Mouse (Mus musculus): ENCODE data around the gene Abca1. TPM values are rescaled to one million over a fixed set of nuclear protein-coding genes. Genes with fewer than 3 reads are reported as not detected.

The Abca1 gene
- polyA plus RNA-seq, 1 experiment from 2014 or later: 11.3 TPM

GRCm38 (mm10) chr4:53147454-53147853 is 12.2 kb downstream of the Abca1 start:
- Histone ChIP-seq H3K27ac (no peak overlapping the region), H3K4me3 (no peak overlapping the region), H3K36me3 (replicated peaks) (no peaks in the 10 kb centered on the region), H3K4me1 (peaks cover 14% of the 10 kb centered on the region), H3K9ac (no peak overlapping the region), H3K27me3 (replicated peaks) (no peaks in the 10 kb centered on the region), H3K4me2 (no peak overlapping the region), H3K9me3 (no peaks in the 10 kb centered on the region)
- ATAC-seq (replicated peaks): no peak; the same call in 1 of the 2 replicates
- 2% methylated on average over 2 of the region's 2 CpGs for WGBS

DNA sequence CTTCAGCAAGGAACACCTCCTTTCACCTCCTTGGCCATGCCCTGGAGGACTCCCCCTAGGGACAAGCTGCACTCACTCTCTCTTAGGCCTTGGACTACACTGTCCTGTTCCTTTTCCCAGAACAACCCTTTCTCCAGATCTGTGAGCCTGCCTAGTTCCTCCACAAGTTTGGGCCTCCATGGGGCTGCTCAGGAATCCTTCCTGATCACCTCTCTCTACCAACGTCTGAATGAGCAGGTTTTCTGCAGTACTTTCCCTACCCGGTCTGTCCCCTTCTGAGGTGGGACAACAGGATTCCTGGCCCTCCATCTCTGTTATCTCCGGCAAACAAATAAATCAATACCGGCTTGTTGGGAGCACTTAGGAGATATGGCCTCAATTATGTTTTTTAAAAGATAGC is 12.6 kb downstream of the Abca1 start:
- H3K4me2 ChIP-seq: no peak overlapping the region
- WGBS: 39% methylated on average over 4 of the region's 4 CpGs
- no peaks in the 10 kb centered on the region for H3K36me3 ChIP-seq (replicated peaks)
- H3K9me3 ChIP-seq: no peaks in the 10 kb centered on the region
- no peaks in the 10 kb centered on the region for H3K27me3 ChIP-seq (replicated peaks)
- no peak for ATAC-seq (replicated peaks)
- H3K4me1 ChIP-seq: peaks cover 12% of the 10 kb centered on the region
- H3K4me3 ChIP-seq: no peak overlapping the region
- no peak overlapping the region for H3K27ac ChIP-seq
- no peak overlapping the region for H3K9ac ChIP-seq

GRCm38 (mm10) chr4:53146227-53146949 is 13.3 kb downstream of the Abca1 start:
- no peaks in the 10 kb centered on the region for H3K9me3 ChIP-seq
- peaks cover 12% of the 10 kb centered on the region for H3K4me1 ChIP-seq
- H3K27ac ChIP-seq: no peak overlapping the region
- H3K36me3 ChIP-seq (replicated peaks): no peaks in the 10 kb centered on the region
- H3K27me3 ChIP-seq (replicated peaks): no peaks in the 10 kb centered on the region
- H3K4me3 ChIP-seq: no peak overlapping the region
- H3K9ac ChIP-seq: no peak overlapping the region
- H3K4me2 ChIP-seq: no peak overlapping the region
- no peak for ATAC-seq (replicated peaks)
- whole genome bisulfite sequencing: 94% methylated on average over 12 of the region's 12 CpGs

- 83% methylated on average over 12 of the region's 12 CpGs for WGBS
- Histone ChIP-seq H3K4me1 (peaks cover 10% of the 10 kb centered on the region), H3K9ac (no peak overlapping the region), H3K27me3 (replicated peaks) (no peaks in the 10 kb centered on the region), H3K4me2 (no peak overlapping the region), H3K9me3 (no peaks in the 10 kb centered on the region), H3K27ac (no peak overlapping the region), H3K4me3 (no peak overlapping the region), H3K36me3 (replicated peaks) (no peaks in the 10 kb centered on the region)
- ATAC-seq (replicated peaks): no peak
These were observed 14.1 kb downstream of the Abca1 start for GRCm38 (mm10) chr4:53145434-53146168.

- Histone ChIP-seq H3K27ac (no peak overlapping the region), H3K9ac (no peak overlapping the region), H3K36me3 (replicated peaks) (no peaks in the 10 kb centered on the region), H3K4me3 (no peak overlapping the region), H3K9me3 (no peaks in the 10 kb centered on the region), H3K4me1 (peaks cover 6% of the 10 kb centered on the region; the same call in 1 of the 2 replicates), H3K27me3 (replicated peaks) (no peaks in the 10 kb centered on the region), H3K4me2 (no peak overlapping the region)
- WGBS: 71% methylated on average over 10 of the region's 10 CpGs
- ATAC-seq (replicated peaks): no peak; the same call in 1 of the 2 replicates
These were observed 15.1 kb downstream of the Abca1 start for GRCm38 (mm10) chr4:53144571-53144970.

DNA sequence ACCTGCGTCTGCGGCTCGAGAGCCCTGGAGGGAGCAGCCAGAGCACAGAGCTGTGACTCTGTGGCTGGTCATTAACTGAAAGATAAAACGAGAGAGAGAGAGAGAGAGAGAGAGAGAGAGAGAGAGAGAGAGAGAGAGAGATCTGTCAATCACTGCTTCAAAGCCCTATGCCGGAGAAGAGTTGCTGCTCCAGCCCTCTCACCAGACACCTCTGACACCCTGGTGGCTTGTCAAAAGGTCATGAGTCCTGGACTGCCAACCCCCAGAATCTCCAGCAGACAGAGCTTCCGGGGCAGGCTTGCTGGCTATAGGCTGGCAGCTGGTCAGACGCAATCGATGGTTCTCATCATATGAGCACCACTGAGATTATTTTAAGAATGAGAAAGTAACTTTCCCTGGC is 15.7 kb downstream of the Abca1 start:
- no peak overlapping the region for H3K4me3 ChIP-seq
- 68% methylated on average over 8 of the region's 8 CpGs for WGBS
- H3K27me3 ChIP-seq (replicated peaks): no peaks in the 10 kb centered on the region
- no peak overlapping the region for H3K27ac ChIP-seq
- H3K9ac ChIP-seq: no peak overlapping the region
- ATAC-seq (replicated peaks): no peak
- no peak overlapping the region for H3K4me2 ChIP-seq
- peaks cover 6% of the 10 kb centered on the region; the same call in 1 of the 2 replicates for H3K4me1 ChIP-seq
- H3K9me3 ChIP-seq: no peaks in the 10 kb centered on the region
- H3K36me3 ChIP-seq (replicated peaks): no peaks in the 10 kb centered on the region

DNA sequence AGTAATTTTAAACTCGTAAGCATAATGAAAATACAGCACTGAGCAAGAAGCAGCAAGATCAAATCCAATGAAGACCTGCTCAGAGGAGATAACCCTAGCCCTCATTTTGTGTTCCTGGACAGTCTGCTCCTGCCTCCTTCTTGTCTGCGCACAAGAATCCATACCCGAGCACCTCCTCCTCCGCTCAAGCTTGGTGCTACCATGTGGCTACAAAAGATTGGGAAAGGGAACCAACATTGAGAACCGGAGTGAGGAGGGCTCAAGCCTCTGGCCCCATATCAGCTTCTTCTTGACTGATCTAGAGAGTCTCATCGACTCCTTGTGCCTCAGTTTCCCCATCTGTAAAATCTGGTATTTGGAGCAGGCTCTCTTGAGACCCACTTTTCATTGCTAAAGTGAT is 19.0 kb downstream of the Abca1 start:
- Histone ChIP-seq H3K4me1 (no peaks in the 10 kb centered on the region), H3K4me2 (no peak overlapping the region), H3K9ac (no peak overlapping the region), H3K27me3 (replicated peaks) (no peaks in the 10 kb centered on the region), H3K27ac (no peak overlapping the region), H3K9me3 (no peaks in the 10 kb centered on the region), H3K4me3 (no peak overlapping the region), H3K36me3 (replicated peaks) (no peaks in the 10 kb centered on the region)
- WGBS: 93% methylated on average over 6 of the region's 6 CpGs
- ATAC-seq (replicated peaks): no peak

GRCm38 (mm10) chr4:53139495-53139894 is 20.2 kb downstream of the Abca1 start:
- no peaks in the 10 kb centered on the region for H3K4me1 ChIP-seq
- ATAC-seq (replicated peaks): no peak
- no peaks in the 10 kb centered on the region for H3K27me3 ChIP-seq (replicated peaks)
- WGBS: 85% methylated on average over 2 of the region's 2 CpGs
- no peak overlapping the region for H3K9ac ChIP-seq
- no peak overlapping the region for H3K27ac ChIP-seq
- no peak overlapping the region for H3K4me2 ChIP-seq
- H3K4me3 ChIP-seq: no peak overlapping the region
- H3K36me3 ChIP-seq (replicated peaks): no peaks in the 10 kb centered on the region
- H3K9me3 ChIP-seq: no peaks in the 10 kb centered on the region

DNA sequence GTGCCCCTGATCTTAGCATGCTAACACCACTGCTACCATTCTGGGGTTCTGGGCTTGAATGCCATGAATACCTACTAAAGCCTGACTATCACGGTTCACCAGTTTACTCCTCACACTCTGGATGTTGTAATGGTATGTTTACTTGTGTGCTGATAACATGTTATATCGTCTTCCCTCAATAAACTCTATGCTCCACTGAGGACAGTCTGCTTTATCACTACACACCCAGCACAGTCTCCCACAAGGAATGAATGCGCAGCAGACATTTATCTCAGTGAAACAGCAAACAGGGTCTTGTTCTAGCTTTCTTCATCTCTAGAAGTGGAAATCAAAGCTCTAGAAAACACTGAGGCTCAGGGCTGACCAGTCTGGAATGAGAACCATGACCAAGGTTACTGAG is 20.7 kb downstream of the Abca1 start:
- no peak overlapping the region for H3K4me3 ChIP-seq
- 93% methylated on average over 3 of the region's 3 CpGs for WGBS
- no peak overlapping the region for H3K4me2 ChIP-seq
- no peaks in the 10 kb centered on the region for H3K9me3 ChIP-seq
- H3K27me3 ChIP-seq (replicated peaks): no peaks in the 10 kb centered on the region
- H3K36me3 ChIP-seq (replicated peaks): no peaks in the 10 kb centered on the region
- H3K27ac ChIP-seq: no peak overlapping the region
- H3K4me1 ChIP-seq: no peaks in the 10 kb centered on the region
- H3K9ac ChIP-seq: no peak overlapping the region
- no peak for ATAC-seq (replicated peaks)

DNA sequence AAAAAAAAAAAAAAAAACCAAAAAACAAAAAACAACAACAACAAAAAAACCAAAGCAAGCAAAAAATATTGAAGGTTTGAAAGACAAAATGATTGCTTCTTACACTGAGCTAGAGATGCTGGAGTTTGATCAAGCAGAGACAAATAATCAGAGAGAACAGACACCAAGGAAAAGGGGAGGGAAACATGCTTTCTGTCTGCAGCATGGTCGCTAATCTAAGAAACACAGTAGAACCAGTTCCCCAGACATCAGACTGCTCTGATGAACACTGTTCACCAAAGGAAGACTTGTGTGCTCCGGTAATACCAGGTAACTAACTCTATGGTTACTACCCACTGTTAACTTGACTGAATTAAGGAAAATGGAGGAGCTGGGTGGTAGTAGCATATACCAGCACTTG is 22.6 kb downstream of the Abca1 start:
- 89% methylated on average over 2 of the region's 2 CpGs for WGBS
- no peaks in the 10 kb centered on the region for H3K4me1 ChIP-seq

DNA sequence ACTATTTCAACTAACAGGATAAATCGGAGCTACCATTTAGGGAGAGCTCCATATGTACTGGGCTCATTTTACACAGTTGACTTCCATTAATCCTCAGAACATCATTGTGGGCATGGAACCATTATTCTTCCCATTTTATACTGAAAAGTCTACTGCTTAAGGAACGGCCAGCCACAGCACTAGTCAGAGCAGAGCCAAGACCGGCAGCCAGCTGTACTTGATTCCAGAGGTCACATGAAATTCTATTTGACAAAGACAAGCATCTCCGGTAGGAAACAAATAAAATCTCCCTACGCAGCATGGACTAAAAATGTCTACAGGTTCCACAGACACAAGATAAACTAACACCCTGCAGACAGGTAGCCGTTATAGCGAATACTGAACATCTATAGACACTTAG is 24.9 kb downstream of the Abca1 start:
- Histone ChIP-seq H3K4me2 (no peak overlapping the region), H3K4me1 (no peaks in the 10 kb centered on the region), H3K36me3 (replicated peaks) (no peaks in the 10 kb centered on the region), H3K27ac (no peak overlapping the region), H3K27me3 (replicated peaks) (no peaks in the 10 kb centered on the region), H3K9ac (no peak overlapping the region), H3K4me3 (no peak overlapping the region), H3K9me3 (no peaks in the 10 kb centered on the region)
- 86% methylated on average over 7 of the region's 7 CpGs for WGBS
- no peak for ATAC-seq (replicated peaks)

More for the DNA sequence above, 22.6 kb downstream of the Abca1 start:
- no peaks in the 10 kb centered on the region for H3K36me3 ChIP-seq (replicated peaks)
- no peak overlapping the region for H3K4me3 ChIP-seq
- H3K27me3 ChIP-seq (replicated peaks): no peaks in the 10 kb centered on the region
- no peak overlapping the region for H3K9ac ChIP-seq
- no peak overlapping the region for H3K4me2 ChIP-seq
- no peak for ATAC-seq (replicated peaks)
- no peaks in the 10 kb centered on the region for H3K9me3 ChIP-seq
- no peak overlapping the region for H3K27ac ChIP-seq

DNA sequence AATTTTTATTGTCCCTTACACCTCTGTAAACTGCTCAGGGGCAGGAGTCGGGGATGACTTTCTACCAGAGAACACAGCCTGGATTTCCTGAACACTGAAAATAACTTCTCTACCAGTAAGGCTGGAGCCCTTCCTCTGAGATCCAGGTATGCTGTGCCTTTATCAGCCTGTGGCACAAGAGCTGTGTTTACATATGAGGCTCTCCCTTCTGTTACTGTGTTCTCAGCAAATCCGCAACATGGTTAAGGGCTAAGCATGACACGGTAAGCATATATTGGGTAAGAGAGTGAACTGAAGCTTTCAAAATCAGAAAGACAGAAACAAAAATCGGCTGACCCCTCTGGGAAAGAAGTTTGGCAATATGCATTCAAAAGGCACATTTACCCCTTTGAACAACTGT is 25.7 kb downstream of the Abca1 start:
- no peak for ATAC-seq (replicated peaks)
- no peaks in the 10 kb centered on the region for H3K27me3 ChIP-seq (replicated peaks)
- H3K36me3 ChIP-seq (replicated peaks): no peaks in the 10 kb centered on the region
- WGBS: 87% methylated on average over 4 of the region's 4 CpGs
- no peak overlapping the region for H3K27ac ChIP-seq
- no peak overlapping the region for H3K4me3 ChIP-seq
- no peaks in the 10 kb centered on the region for H3K4me1 ChIP-seq
- no peak overlapping the region for H3K9ac ChIP-seq
- no peaks in the 10 kb centered on the region for H3K9me3 ChIP-seq
- H3K4me2 ChIP-seq: no peak overlapping the region

GRCm38 (mm10) chr4:53131538-53131937 is 28.2 kb downstream of the Abca1 start:
- Histone ChIP-seq H3K9ac (no peak overlapping the region), H3K4me1 (no peaks in the 10 kb centered on the region), H3K27ac (no peak overlapping the region), H3K36me3 (replicated peaks) (no peaks in the 10 kb centered on the region), H3K27me3 (replicated peaks) (no peaks in the 10 kb centered on the region), H3K9me3 (no peaks in the 10 kb centered on the region), H3K4me3 (no peak overlapping the region), H3K4me2 (no peak overlapping the region)
- ATAC-seq (replicated peaks): no peak
- WGBS: 88% methylated on average over 5 of the region's 5 CpGs

Measured in midbrain, embryonic 15.5 days (tissue).